Mouse (Mus musculus) heart, embryonic 11.5 days (tissue): ENCODE measurements around the gene Kctd17. TPM values are rescaled to one million over a fixed set of nuclear protein-coding genes. Genes with fewer than 3 reads are reported as not detected.
A peak's percentile ranks its signal among the peaks of the same experiment; 100 is the strongest.

Experiments
- ATAC-seq: fragments of 200-750 bp; cut with Nextera tagmentation; replicated peaks from 2 replicates; pipeline ENCODE4 v1.8.0; 2017; ENCODE audit warnings: moderate library complexity; ENCODE audit not compliant: insufficient number of reproducible peaks, low FRiP score, low TSS enrichment
- H3K27ac ChIP-seq: fragments of 300-500 bp; sonication (generic); 2 replicates; pipeline ENCODE4 v1.5.1; 2014; ENCODE audit warnings: mild to moderate bottlenecking, low read depth, low read length
- H3K27me3 ChIP-seq: fragments of 300-500 bp; sonication (generic); 2 replicates; pipeline ENCODE4 v1.6.1; 2014; ENCODE audit warnings: mild to moderate bottlenecking, low read length, mixed read lengths; ENCODE audit not compliant: control insufficient read depth, insufficient read depth
- H3K36me3 ChIP-seq: fragments of 300-500 bp; sonication (generic); 2 replicates; pipeline ENCODE4 v1.6.1; 2014; ENCODE audit warnings: mild to moderate bottlenecking, low read length, moderate library complexity, mixed read lengths; ENCODE audit not compliant: control insufficient read depth, insufficient read depth
- H3K4me1 ChIP-seq: fragments of 300-500 bp; sonication (generic); 2 replicates; pipeline ENCODE4 v1.6.1; 2014; ENCODE audit warnings: low read length; ENCODE audit not compliant: control insufficient read depth, insufficient read depth
- H3K4me2 ChIP-seq: fragments of 300-500 bp; sonication (generic); 2 replicates; pipeline ENCODE4 v1.6.1; 2014; ENCODE audit warnings: mild to moderate bottlenecking, moderate library complexity
- H3K4me3 ChIP-seq: fragments of 300-500 bp; sonication (generic); 2 replicates; pipeline ENCODE4 v1.5.1; 2014; ENCODE audit warnings: low read depth, low read length
- H3K9ac ChIP-seq: fragments of 300-500 bp; sonication (generic); 2 replicates; pipeline ENCODE4 v1.6.1; 2014; ENCODE audit warnings: mild to moderate bottlenecking, low read depth, low read length, moderate library complexity
- H3K9me3 ChIP-seq: fragments of 300-500 bp; sonication (generic); replicated peaks from 2 replicates; pipeline ENCODE4 v1.6.1; 2016; ENCODE audit warnings: low read length; ENCODE audit not compliant: control insufficient read depth
- WGBS: fragments of 180-500 bp; shearing (Covaris S2); extraction: QIAGEN DNeasy Blood & Tissue Kit; methylation state at CpG from one replicate; pipeline ENCODE4 v1.1.7; 2014; ENCODE audit not compliant: insufficient replicate concordance; 5-methylcytosine and 5-hydroxymethylcytosine counted together
- polyA plus RNA-seq: library from polyadenylated mRNA; unstranded; fragments of >200 nt; fragmentation: Nextera tagmentation; extraction: Ambion mirVana; gene quantifications from 2 replicates; pipeline ENCODE4 v1.2.1, GENCODE M21; 2014

The Kctd17 gene
- polyA plus RNA-seq, 1 experiment from 2014 or later, result 16.8 TPM

GRCm38 (mm10) chr15:78406293-78406934 is 21.9 kb upstream of the Kctd17 start, which contains the start of gene Mpst:
TSS of gene Mpst (plus strand) at chr15:78406416.
- peaks cover 30% of the 10 kb centered on the region for H3K4me1 ChIP-seq
- H3K4me3 ChIP-seq, result peak within 1 kb of the TSS; percentile 69
- no peaks in the 10 kb centered on the region for H3K36me3 ChIP-seq
- under 1% methylated on average over 40 of the region's 40 CpGs for WGBS
- peak within 1 kb of the TSS; percentile 97 for H3K4me2 ChIP-seq
- peak; percentile 86 for ATAC-seq
- H3K9ac ChIP-seq, result peak within 1 kb of the TSS; percentile 85
- H3K27me3 ChIP-seq, result peaks cover 30% of the 10 kb centered on the region
- H3K27ac ChIP-seq, result peak within 1 kb of the TSS; percentile 88
- H3K9me3 ChIP-seq, result no peaks in the 10 kb centered on the region

- H3K4me1 ChIP-seq, result peaks cover 18% of the 10 kb centered on the region
- no peaks in the 10 kb centered on the region for H3K36me3 ChIP-seq
- peak overlapping the region; percentile 38 for H3K4me3 ChIP-seq
- no peak for ATAC-seq
- H3K27ac ChIP-seq, result no peak overlapping the region
- WGBS, result 10% methylated on average over 12 of the region's 12 CpGs
- H3K9ac ChIP-seq, result peak overlapping the region; percentile 40
- H3K9me3 ChIP-seq, result no peaks in the 10 kb centered on the region
- peak overlapping the region; percentile 74 for H3K4me2 ChIP-seq
- H3K27me3 ChIP-seq, result peaks cover 38% of the 10 kb centered on the region
These were observed 18.8 kb upstream of the Kctd17 start for GRCm38 (mm10) chr15:78409570-78410052.

- Histone ChIP-seq H3K9me3 (no peaks in the 10 kb centered on the region), H3K4me3 (no peak overlapping the region), H3K27me3 (peaks cover 38% of the 10 kb centered on the region), H3K4me2 (no peak overlapping the region; the same call in 1 of the 2 replicates), H3K36me3 (no peaks in the 10 kb centered on the region), H3K4me1 (peaks cover 12% of the 10 kb centered on the region), H3K27ac (peak overlapping the region; percentile 78), H3K9ac (peak overlapping the region; percentile 30; the same call in 1 of the 2 replicates)
- 80% methylated on average over 14 of the region's 14 CpGs for WGBS
- peak; percentile 80 for ATAC-seq
These were observed 15.2 kb upstream of the Kctd17 start for GRCm38 (mm10) chr15:78413083-78413718.

- no peak overlapping the region for H3K4me3 ChIP-seq
- no peak overlapping the region for H3K9ac ChIP-seq
- no peak overlapping the region for H3K4me2 ChIP-seq
- WGBS, result 42% methylated on average over 1 of the region's 1 CpGs
- no peaks in the 10 kb centered on the region for H3K9me3 ChIP-seq
- H3K27ac ChIP-seq, result peak overlapping the region; percentile 78
- 0 out of 2 replicates have a peak, but pooled peaks have one; percentile 2 for ATAC-seq
- peaks cover 12% of the 10 kb centered on the region for H3K4me1 ChIP-seq
- peaks cover 35% of the 10 kb centered on the region for H3K27me3 ChIP-seq
- no peaks in the 10 kb centered on the region for H3K36me3 ChIP-seq
These were observed 14.6 kb upstream of the Kctd17 start for GRCm38 (mm10) chr15:78413719-78414117.

- H3K4me2 ChIP-seq, result no peak overlapping the region
- H3K27me3 ChIP-seq, result peaks cover 30% of the 10 kb centered on the region
- H3K9ac ChIP-seq, result no peak overlapping the region
- ATAC-seq, result no peak
- H3K9me3 ChIP-seq, result no peaks in the 10 kb centered on the region
- no peaks in the 10 kb centered on the region for H3K36me3 ChIP-seq
- 89% methylated on average over 8 of the region's 8 CpGs for WGBS
- peaks cover 12% of the 10 kb centered on the region for H3K4me1 ChIP-seq
- no peak overlapping the region for H3K27ac ChIP-seq
- no peak overlapping the region for H3K4me3 ChIP-seq
These were observed 14.2 kb upstream of the Kctd17 start for GRCm38 (mm10) chr15:78414157-78414556.

GRCm38 (mm10) chr15:78416937-78417336 is 11.4 kb upstream of the Kctd17 start:
- WGBS, result 51% methylated on average over 4 of the region's 4 CpGs
- Histone ChIP-seq H3K9ac (no peak overlapping the region), H3K27me3 (peaks cover 7% of the 10 kb centered on the region), H3K4me2 (no peak overlapping the region), H3K4me3 (no peak overlapping the region), H3K9me3 (no peaks in the 10 kb centered on the region), H3K4me1 (peaks cover 4% of the 10 kb centered on the region; the same call in 1 of the 2 replicates), H3K36me3 (no peaks in the 10 kb centered on the region), H3K27ac (no peak overlapping the region)
- ATAC-seq, result no peak

- Histone ChIP-seq H3K4me3 (no peak overlapping the region), H3K4me1 (no peaks in the 10 kb centered on the region), H3K4me2 (no peak overlapping the region), H3K36me3 (no peaks in the 10 kb centered on the region), H3K27ac (no peak overlapping the region), H3K9ac (no peak overlapping the region), H3K27me3 (peaks cover 6% of the 10 kb centered on the region; the same call in 1 of the 2 replicates), H3K9me3 (no peaks in the 10 kb centered on the region)
- 73% methylated on average over 13 of the region's 13 CpGs for WGBS
- ATAC-seq, result no peak
These were observed 8.0 kb upstream of the Kctd17 start for GRCm38 (mm10) chr15:78420395-78420794.

- ATAC-seq, result no peak
- H3K4me3 ChIP-seq, result no peak overlapping the region
- H3K27ac ChIP-seq, result no peak overlapping the region
- 17% methylated on average over 16 of the region's 16 CpGs for WGBS
- no peaks in the 10 kb centered on the region for H3K36me3 ChIP-seq
- no peaks in the 10 kb centered on the region for H3K4me1 ChIP-seq
- peaks cover 9% of the 10 kb centered on the region; the same call in 1 of the 2 replicates for H3K27me3 ChIP-seq
- H3K9ac ChIP-seq, result no peak overlapping the region
- peak overlapping the region; percentile 34 for H3K4me2 ChIP-seq
- H3K9me3 ChIP-seq, result no peaks in the 10 kb centered on the region
These were observed 6.1 kb upstream of the Kctd17 start for GRCm38 (mm10) chr15:78422046-78422956.
